Mouse (Mus musculus) limb, embryonic 13.5 days (tissue): ENCODE data around the gene Tmem170b. TPM values are rescaled to one million over a fixed set of nuclear protein-coding genes. Genes with fewer than 3 reads are reported as not detected.
A peak's percentile ranks its signal among the peaks of the same experiment; 100 is the strongest.

ENCODE experiments used
- ATAC-seq: fragments of 200-750 bp; cut with Nextera tagmentation; 2 replicates; pipeline ENCODE4 v1.8.0; 2017; ENCODE audit warnings: low read depth, moderate number of reproducible peaks, moderate TSS enrichment; ENCODE audit not compliant: low FRiP score
- H3K27ac ChIP-seq: fragments of 300-500 bp; sonication (generic); 2 replicates; pipeline ENCODE4 v1.5.1; 2015; ENCODE audit warnings: inconsistent platforms, mild to moderate bottlenecking, moderate library complexity
- H3K27me3 ChIP-seq: fragments of 300-500 bp; sonication (generic); 2 replicates; pipeline ENCODE4 v1.6.1; 2015; ENCODE audit warnings: mild to moderate bottlenecking, inconsistent platforms
- H3K36me3 ChIP-seq: fragments of 300-500 bp; sonication (generic); 2 replicates; pipeline ENCODE4 v1.6.1; 2015; ENCODE audit warnings: inconsistent platforms, mild to moderate bottlenecking, moderate library complexity
- H3K4me1 ChIP-seq: fragments of 300-500 bp; sonication (generic); 2 replicates; pipeline ENCODE4 v1.6.1; 2015; ENCODE audit warnings: inconsistent platforms
- H3K4me2 ChIP-seq: fragments of 300-500 bp; sonication (generic); replicated peaks from 2 replicates; pipeline ENCODE4 v1.6.1; 2015; ENCODE audit warnings: inconsistent platforms, mild to moderate bottlenecking, moderate library complexity
- H3K4me3 ChIP-seq: fragments of 300-500 bp; sonication (generic); 2 replicates; pipeline ENCODE4 v1.5.1; 2015; ENCODE audit warnings: moderate library complexity, mild to moderate bottlenecking, inconsistent platforms
- H3K9ac ChIP-seq: fragments of 300-500 bp; sonication (generic); 2 replicates; pipeline ENCODE4 v1.6.1; 2015; ENCODE audit warnings: mild to moderate bottlenecking, inconsistent platforms
- H3K9me3 ChIP-seq: fragments of 300-500 bp; sonication (generic); 2 replicates; pipeline ENCODE4 v1.6.1; 2016; ENCODE audit warnings: inconsistent platforms
- WGBS: fragments of 180-500 bp; shearing (Covaris S2); methylation state at CpG from one replicate; pipeline ENCODE4 v1.1.7; 2015; 5-methylcytosine and 5-hydroxymethylcytosine counted together
- polyA plus RNA-seq: library from polyadenylated mRNA; unstranded; fragments of >200 nt; fragmentation: Nextera tagmentation; extraction: Ambion mirVana; gene quantifications from 2 replicates; pipeline ENCODE4 v1.2.1, GENCODE M21; 2015

Gene Tmem170b
- polyA plus RNA-seq, 1 experiment from 2014 or later: 11.6 TPM

DNA sequence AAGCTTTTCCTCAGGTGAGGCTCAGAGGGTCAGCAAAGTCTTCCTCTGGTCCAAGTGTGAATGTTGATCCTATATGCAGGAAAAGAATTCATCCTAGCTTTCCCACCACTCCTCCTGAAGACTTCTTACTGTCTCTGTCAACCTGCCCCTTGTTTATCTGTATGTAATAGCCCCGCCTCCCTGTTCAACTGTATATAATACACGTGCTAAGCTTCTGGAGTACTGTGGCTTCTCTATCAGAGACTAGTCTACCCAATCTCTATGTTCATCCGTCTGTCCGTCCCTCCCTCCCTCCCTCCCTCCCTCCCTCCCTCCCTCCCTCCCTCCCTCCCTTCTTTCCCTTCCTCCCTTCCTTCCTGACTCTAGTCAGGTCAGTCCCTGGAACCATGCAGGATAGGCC, 14.4 kb downstream of the Tmem170b start:
- no peak for ATAC-seq
- 87% methylated on average over 4 of the region's 4 CpGs for WGBS
- no peak overlapping the region for H3K27ac ChIP-seq

DNA sequence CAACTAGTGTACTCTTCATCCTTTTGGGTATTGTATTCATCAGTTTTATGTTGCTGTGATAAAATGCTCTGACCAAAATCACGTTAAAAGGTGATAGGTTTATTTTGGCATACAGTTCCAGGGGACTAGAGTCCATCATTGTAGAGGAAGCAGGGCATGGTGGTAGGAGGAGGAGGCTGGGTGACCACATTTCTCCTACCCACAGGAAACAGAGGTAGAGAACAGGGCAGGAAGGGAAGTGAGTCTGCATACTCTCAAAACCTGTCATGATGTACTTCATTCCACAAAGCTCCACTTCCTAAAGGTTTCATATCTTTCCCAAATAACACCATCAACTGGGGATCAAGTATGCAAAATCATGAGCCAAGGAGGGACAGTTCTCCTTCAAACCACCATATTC, 18.4 kb downstream of the Tmem170b start:
- H3K9me3 ChIP-seq: no peaks in the 10 kb centered on the region
- H3K27ac ChIP-seq: no peak overlapping the region
- WGBS: 76% methylated on average over 1 of the region's 1 CpGs
- no peak overlapping the region for H3K9ac ChIP-seq
- no peaks in the 10 kb centered on the region for H3K27me3 ChIP-seq
- no peak overlapping the region for H3K4me3 ChIP-seq
- ATAC-seq: no peak
- no peak overlapping the region for H3K4me2 ChIP-seq
- H3K4me1 ChIP-seq: 0 out of 2 replicates have a peak, but pooled peaks cover 8% of the 10 kb centered on the region
- no peaks in the 10 kb centered on the region for H3K36me3 ChIP-seq

More for the DNA sequence above, 14.4 kb downstream of the Tmem170b start:
- no peaks in the 10 kb centered on the region for H3K4me1 ChIP-seq
- no peaks in the 10 kb centered on the region for H3K36me3 ChIP-seq
- H3K9me3 ChIP-seq: no peaks in the 10 kb centered on the region
- no peak overlapping the region for H3K9ac ChIP-seq
- H3K4me3 ChIP-seq: no peak overlapping the region
- H3K27me3 ChIP-seq: no peaks in the 10 kb centered on the region
- H3K4me2 ChIP-seq: no peak overlapping the region

DNA sequence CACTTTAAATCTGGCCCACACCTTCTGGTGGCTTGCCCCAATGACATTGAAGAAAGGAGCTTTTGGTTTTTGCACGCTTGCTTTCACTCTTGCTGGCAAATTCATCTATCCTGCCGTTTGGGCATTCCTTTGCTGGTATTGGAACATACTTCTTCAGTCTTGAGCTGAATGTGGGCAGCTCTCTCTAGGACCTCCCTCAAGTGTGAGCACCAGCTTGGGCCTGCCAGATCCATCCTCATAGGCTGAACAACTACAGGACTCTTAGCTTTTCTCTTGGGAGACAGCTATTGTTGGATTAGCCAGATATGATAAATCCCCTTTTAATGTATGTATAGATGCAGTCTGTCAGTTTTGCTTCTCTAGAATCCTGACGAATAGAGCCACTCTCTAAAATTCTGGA, 19.5 kb downstream of the Tmem170b start:
- Histone ChIP-seq H3K36me3 (no peaks in the 10 kb centered on the region), H3K27ac (no peak overlapping the region), H3K9ac (no peak overlapping the region), H3K4me3 (no peak overlapping the region), H3K4me2 (no peak overlapping the region), H3K27me3 (no peaks in the 10 kb centered on the region), H3K4me1 (0 out of 2 replicates have a peak, but pooled peaks cover 8% of the 10 kb centered on the region), H3K9me3 (no peaks in the 10 kb centered on the region)
- 89% methylated on average over 3 of the region's 3 CpGs for WGBS
- no peak for ATAC-seq

DNA sequence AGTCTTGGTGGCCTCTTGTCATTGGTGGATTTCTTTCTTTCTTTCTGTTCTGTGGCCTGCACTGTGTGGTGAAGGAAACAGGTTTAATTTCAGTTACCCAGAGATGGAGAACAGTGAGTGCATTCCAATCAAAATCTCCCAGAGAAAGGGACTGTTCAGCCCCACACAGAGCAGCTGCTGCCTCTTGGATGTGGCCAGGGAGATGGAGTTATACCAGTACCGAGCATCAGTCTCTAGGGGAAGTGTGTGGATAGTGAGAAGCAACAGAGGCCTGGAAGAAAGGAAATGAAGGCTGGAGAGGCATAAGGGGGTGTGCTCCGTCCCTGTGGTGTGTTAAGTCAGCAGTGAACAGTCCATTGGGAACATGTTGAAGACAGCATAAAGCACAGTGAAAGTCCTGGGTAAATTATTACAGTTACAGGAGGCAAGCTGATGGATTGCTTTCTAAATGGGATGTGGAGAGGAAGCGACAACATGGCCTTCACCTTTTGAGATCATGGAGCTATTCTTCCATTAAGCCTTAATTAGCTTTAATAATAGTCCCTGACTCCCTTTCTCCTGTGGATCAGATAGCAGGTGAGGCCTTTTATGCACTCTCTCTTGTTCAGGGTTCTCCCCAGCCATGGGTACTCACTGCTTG, 21.7 kb downstream of the Tmem170b start:
- Histone ChIP-seq H3K9me3 (no peaks in the 10 kb centered on the region), H3K36me3 (no peaks in the 10 kb centered on the region), H3K9ac (no peak overlapping the region), H3K27ac (no peak overlapping the region), H3K4me2 (no peak overlapping the region), H3K4me1 (0 out of 2 replicates have a peak, but pooled peaks cover 8% of the 10 kb centered on the region), H3K27me3 (no peaks in the 10 kb centered on the region), H3K4me3 (no peak overlapping the region)
- no peak for ATAC-seq
- WGBS: 51% methylated on average over 3 of the region's 3 CpGs

DNA sequence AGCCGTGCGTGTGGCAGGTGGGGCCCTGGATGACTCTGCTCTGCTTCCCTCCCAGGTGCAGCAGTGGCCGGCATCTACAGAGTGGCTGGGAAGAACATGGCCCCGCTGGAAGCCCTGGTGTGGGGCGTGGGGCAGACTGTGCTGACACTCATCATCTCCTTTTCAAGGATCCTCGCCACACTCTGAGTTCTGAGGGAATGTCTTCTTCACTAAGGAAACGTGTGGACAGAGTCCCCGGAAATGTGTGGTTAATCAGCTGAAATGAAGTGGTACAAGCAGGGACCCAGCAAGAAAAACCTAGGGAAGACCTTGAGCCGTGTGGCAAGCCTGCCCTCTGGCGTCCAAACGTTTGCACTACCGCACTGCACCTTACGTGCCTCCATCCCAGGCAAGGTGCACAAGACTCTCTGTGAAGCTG, 28.7 kb downstream of the Tmem170b start:
- H3K4me3 ChIP-seq: no peak overlapping the region
- H3K36me3 ChIP-seq: no peaks in the 10 kb centered on the region
- H3K27ac ChIP-seq: no peak overlapping the region
- H3K27me3 ChIP-seq: no peaks in the 10 kb centered on the region
- no peak overlapping the region for H3K9ac ChIP-seq
- no peak overlapping the region for H3K4me2 ChIP-seq
- no peaks in the 10 kb centered on the region for H3K9me3 ChIP-seq
- 26% methylated on average over 13 of the region's 13 CpGs for WGBS
- H3K4me1 ChIP-seq: no peaks in the 10 kb centered on the region
- no peak; the same call in 1 of the 2 replicates for ATAC-seq

DNA sequence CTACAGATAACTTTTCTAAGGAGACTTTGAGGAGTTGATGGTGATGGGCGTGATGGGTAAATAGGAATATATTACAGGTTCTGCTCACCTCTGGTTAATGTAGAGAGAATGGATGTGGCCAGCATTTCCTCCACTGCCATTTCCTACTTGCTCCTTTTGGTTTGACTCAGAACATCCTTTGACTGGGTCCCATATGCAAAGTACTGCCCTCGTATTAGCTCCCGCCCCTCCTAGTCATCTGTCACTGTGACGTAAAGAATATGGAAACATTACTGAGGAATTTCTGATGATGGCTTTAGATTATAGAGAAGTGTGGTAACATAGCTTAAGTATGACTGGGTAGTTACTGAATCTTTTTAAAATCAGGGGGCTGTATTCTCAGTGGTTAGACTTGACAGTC, 32.4 kb downstream of the Tmem170b start:
- no peak overlapping the region for H3K27ac ChIP-seq
- H3K4me1 ChIP-seq: no peaks in the 10 kb centered on the region
- 87% methylated on average over 4 of the region's 4 CpGs for WGBS
- no peak overlapping the region for H3K9ac ChIP-seq
- no peak overlapping the region for H3K4me2 ChIP-seq
- H3K36me3 ChIP-seq: no peaks in the 10 kb centered on the region
- H3K4me3 ChIP-seq: no peak overlapping the region
- H3K9me3 ChIP-seq: no peaks in the 10 kb centered on the region
- no peak for ATAC-seq
- H3K27me3 ChIP-seq: no peaks in the 10 kb centered on the region

DNA sequence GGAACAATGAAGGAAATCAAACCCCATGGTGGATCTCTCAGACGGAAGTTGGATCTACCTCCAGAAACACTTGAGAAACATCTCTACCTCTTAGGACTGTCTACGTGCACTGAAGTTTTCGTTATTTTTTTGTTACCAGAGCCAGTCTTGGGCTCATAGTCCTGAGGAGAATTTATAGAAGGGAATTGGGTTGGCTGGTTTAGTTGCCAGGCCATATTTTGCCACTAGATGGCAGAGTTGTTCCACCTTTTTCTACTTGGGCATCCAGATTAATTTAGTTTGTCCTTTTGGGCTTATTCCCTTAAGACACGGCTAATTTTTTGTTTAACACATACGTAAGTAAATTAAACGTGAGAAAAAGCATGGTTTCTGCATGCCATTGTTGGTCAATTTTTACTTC, 37.1 kb downstream of the Tmem170b start:
- no peaks in the 10 kb centered on the region for H3K9me3 ChIP-seq
- WGBS: 25% methylated on average over 6 of the region's 6 CpGs
- no peak overlapping the region for H3K9ac ChIP-seq
- H3K4me1 ChIP-seq: peaks cover 17% of the 10 kb centered on the region
- no peak for ATAC-seq
- H3K27me3 ChIP-seq: no peaks in the 10 kb centered on the region
- H3K27ac ChIP-seq: no peak overlapping the region
- H3K36me3 ChIP-seq: no peaks in the 10 kb centered on the region
- no peak overlapping the region for H3K4me3 ChIP-seq
- H3K4me2 ChIP-seq: no peak overlapping the region

DNA sequence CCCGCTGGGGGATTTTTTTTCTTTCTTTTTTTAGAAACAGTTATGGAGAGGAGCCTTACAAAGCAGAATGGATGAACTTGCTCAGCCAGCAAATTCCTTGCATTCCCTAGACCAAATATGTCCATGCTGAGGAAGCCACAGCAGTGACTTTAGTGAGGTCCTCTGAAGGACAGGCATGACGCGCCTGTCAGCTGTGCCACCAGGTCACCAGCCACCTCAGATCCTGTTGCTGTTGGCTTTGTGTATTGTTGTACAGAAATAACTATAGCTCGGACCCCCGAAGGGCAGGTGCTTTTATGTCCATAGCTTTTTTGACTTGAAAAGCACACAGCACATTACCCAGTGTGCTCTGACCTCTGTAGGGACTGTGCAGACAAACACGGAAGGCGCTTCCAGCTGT, 38.1 kb downstream of the Tmem170b start:
- Histone ChIP-seq H3K4me3 (no peak overlapping the region), H3K27ac (no peak overlapping the region), H3K36me3 (no peaks in the 10 kb centered on the region), H3K9me3 (no peaks in the 10 kb centered on the region), H3K27me3 (no peaks in the 10 kb centered on the region), H3K4me1 (peaks cover 19% of the 10 kb centered on the region), H3K4me2 (no peak overlapping the region), H3K9ac (no peak overlapping the region)
- 78% methylated on average over 7 of the region's 7 CpGs for WGBS
- peak; percentile 52; the same call in 1 of the 2 replicates for ATAC-seq

DNA sequence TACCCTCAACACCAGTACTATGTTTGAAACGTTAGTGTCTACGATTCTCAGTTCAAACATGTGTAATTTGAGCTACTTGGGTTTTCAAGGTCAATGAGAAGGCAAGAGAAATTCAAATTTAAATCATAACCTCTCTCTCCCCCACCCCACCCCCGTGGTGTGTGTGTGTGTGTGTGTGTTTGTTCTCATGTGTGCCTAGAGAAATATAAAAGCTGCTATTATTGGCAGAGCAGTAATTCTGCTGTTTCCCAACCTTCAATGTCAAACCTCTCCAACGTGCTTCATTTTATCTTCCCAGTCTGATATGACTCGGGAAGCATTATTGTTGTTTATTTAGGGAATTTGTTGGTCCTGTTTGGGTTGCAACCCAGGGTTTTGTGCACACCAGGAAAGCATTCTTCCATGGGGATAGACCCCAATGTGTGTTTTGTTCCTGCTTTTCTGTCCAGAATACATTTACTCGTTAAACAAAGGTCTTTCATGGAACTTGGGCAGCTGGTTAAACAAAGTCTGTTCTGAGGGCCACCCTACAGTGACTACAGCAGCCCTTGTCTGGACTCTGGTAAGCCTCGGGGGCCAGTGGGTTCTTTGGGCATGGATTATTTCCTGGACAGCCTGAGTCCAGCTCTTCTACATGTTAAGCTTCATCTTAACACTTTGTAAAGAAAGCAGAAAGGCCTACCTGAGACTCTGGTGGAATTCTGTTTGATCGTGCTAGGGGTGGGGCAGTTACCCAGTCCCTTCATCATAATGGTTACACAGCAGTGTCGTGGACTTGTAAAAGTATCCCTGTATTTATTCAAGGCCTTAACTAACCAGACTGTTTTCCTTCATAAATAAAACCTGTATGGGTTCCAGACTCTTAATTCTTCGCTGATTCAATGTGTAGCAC, 39.1 kb downstream of the Tmem170b start:
- peaks cover 23% of the 10 kb centered on the region for H3K4me1 ChIP-seq
- H3K36me3 ChIP-seq: no peaks in the 10 kb centered on the region
- no peak overlapping the region for H3K9ac ChIP-seq
- ATAC-seq: no peak
- H3K4me2 ChIP-seq: no peak overlapping the region
- H3K27ac ChIP-seq: no peak overlapping the region; the same call in 1 of the 2 replicates
- H3K9me3 ChIP-seq: no peaks in the 10 kb centered on the region
- H3K4me3 ChIP-seq: no peak overlapping the region
- WGBS: 51% methylated on average over 10 of the region's 10 CpGs
- no peaks in the 10 kb centered on the region for H3K27me3 ChIP-seq

DNA sequence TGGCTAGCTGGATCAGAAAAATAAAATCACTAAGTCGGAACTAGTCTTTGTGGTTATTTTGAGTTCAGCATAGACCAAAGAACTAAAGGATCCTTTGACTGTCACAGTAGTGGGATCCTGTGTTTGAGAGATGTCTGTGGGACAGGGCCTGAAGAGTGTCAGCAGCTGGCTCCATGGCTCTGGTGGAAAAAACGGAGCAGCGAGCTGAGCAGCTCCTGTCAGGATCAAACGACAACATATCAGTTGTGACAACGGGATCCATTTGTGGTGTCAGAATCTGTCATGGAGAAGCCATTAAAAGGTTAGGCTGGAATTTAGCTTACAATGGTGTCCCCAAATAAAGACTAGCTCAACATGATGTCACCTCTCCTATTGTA, 39.8 kb downstream of the Tmem170b start:
- Histone ChIP-seq H3K27ac (no peak overlapping the region; the same call in 1 of the 2 replicates), H3K9me3 (no peaks in the 10 kb centered on the region), H3K36me3 (no peaks in the 10 kb centered on the region), H3K9ac (no peak overlapping the region), H3K4me2 (no peak overlapping the region), H3K4me1 (peaks cover 23% of the 10 kb centered on the region), H3K27me3 (no peaks in the 10 kb centered on the region), H3K4me3 (no peak overlapping the region)
- WGBS: 74% methylated on average over 5 of the region's 5 CpGs
- no peak for ATAC-seq

DNA sequence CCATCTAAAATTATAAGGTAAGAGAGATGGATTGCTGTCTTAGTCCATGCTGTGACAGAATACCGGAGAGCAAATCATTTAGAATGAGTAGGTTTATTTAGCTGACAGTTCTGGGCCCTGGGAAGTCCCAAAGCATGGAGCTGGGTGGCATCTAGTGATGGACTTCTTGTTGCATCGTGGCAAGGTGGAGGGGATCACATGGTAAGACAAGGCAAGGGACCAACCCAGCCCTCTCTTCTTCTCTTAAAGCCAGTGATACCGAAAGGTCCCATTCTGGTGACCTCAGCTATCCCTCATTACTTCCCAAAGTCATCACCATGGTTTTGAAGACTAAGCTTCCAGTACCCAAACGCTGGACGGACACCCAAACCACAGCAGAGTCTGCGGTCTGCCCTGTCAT, 42.3 kb downstream of the Tmem170b start:
- ATAC-seq: no peak
- Histone ChIP-seq H3K27me3 (no peaks in the 10 kb centered on the region), H3K9me3 (no peaks in the 10 kb centered on the region), H3K4me3 (no peak overlapping the region), H3K36me3 (no peaks in the 10 kb centered on the region), H3K27ac (no peak overlapping the region), H3K4me2 (no peak overlapping the region), H3K9ac (no peak overlapping the region), H3K4me1 (peaks cover 23% of the 10 kb centered on the region)
- 88% methylated on average over 6 of the region's 6 CpGs for WGBS

DNA sequence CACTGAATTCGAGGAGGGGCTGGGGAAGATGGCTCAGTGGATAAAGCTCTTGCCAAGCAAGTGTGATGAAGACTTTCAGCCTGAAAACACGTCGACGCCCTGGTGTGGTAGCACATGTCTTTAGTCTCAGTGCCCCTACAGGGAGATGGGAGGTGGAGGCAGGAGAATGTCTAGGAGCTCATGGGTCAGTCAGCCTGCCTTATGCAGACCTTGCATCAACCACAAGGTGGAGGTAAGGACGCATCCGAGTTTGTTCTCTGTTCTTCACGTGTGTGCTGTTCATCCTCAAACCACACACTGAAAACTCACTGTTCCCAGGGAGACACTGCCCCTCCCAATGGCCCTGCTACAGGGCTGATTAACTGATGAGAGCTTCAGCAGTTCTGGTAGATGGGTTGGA, 45.0 kb downstream of the Tmem170b start:
- ATAC-seq: no peak

More for the DNA sequence above, 45.0 kb downstream of the Tmem170b start:
- H3K9ac ChIP-seq: no peak overlapping the region
- H3K4me2 ChIP-seq: no peak overlapping the region
- no peak overlapping the region for H3K4me3 ChIP-seq
- no peak overlapping the region for H3K27ac ChIP-seq
- WGBS: 79% methylated on average over 7 of the region's 7 CpGs
- no peaks in the 10 kb centered on the region for H3K36me3 ChIP-seq
- H3K9me3 ChIP-seq: no peaks in the 10 kb centered on the region
- peaks cover 6% of the 10 kb centered on the region; the same call in 1 of the 2 replicates for H3K4me1 ChIP-seq
- H3K27me3 ChIP-seq: no peaks in the 10 kb centered on the region
